Mouse (Mus musculus) erythroblast, embryonic 14.5 days (primary cell): ENCODE results near the gene Slc6a17. TPM values are rescaled to one million over a fixed set of nuclear protein-coding genes. Genes with fewer than 3 reads are reported as not detected.

Experiments used
- H3K27me3 ChIP-seq: 2 replicates; pipeline ENCODE4 v1.6.1; 2012; ENCODE audit warnings: inconsistent platforms; ENCODE audit not compliant: control insufficient read depth
- H3K36me3 ChIP-seq: 2 replicates; pipeline ENCODE4 v1.6.1; 2012; ENCODE audit warnings: mild to moderate bottlenecking, inconsistent platforms; ENCODE audit not compliant: control insufficient read depth
- H3K4me1 ChIP-seq: 2 replicates; pipeline ENCODE4 v1.6.1; 2012; ENCODE audit warnings: inconsistent platforms; ENCODE audit not compliant: control insufficient read depth
- H3K4me3 ChIP-seq: replicated peaks from 2 replicates; pipeline ENCODE3; 2012; ENCODE audit warnings: moderate library complexity, mild to moderate bottlenecking, inconsistent platforms
- H3K9me3 ChIP-seq: 2 replicates; pipeline ENCODE4 v1.6.1; 2012; ENCODE audit warnings: low read length, inconsistent platforms, mixed read lengths; ENCODE audit not compliant: control insufficient read depth
- GATA1 ChIP-seq: IDR thresholded peaks from 2 replicates; pipeline ENCODE4 v1.6.1; 2012; ENCODE audit warnings: low read length, inconsistent platforms, mixed read lengths
- TAL1 ChIP-seq: IDR thresholded peaks from 3 replicates; pipeline ENCODE4 v1.6.1; 2012; ENCODE audit warnings: low read length, inconsistent platforms, mixed read lengths
- polyA plus RNA-seq: library from polyadenylated mRNA; stranded (reverse); fragments of >175 nt; gene quantifications from 2 replicates; pipeline ENCODE4 v1.2.3, GENCODE M21; 2012

The Slc6a17 gene
- polyA plus RNA-seq, 1 experiment: not detected

GRCm38 (mm10) chr3:107506531-107506930, 11.3 kb downstream of the Slc6a17 start:
- no peak for TF ChIP-seq TAL1
- no peak for TF ChIP-seq GATA1
- H3K4me1 ChIP-seq: no peaks in the 10 kb centered on the region
- no peaks in the 10 kb centered on the region for H3K9me3 ChIP-seq
- H3K4me3 ChIP-seq: no peak overlapping the region
- H3K36me3 ChIP-seq: no peaks in the 10 kb centered on the region
- no peaks in the 10 kb centered on the region for H3K27me3 ChIP-seq

GRCm38 (mm10) chr3:107505464-107506367, 12.1 kb downstream of the Slc6a17 start:
- no peaks in the 10 kb centered on the region for H3K27me3 ChIP-seq
- H3K4me3 ChIP-seq: no peak overlapping the region
- TF ChIP-seq GATA1 (no peak), TAL1 (no peak)
- no peaks in the 10 kb centered on the region for H3K4me1 ChIP-seq
- H3K9me3 ChIP-seq: no peaks in the 10 kb centered on the region; the same call in 1 of the 2 replicates
- no peaks in the 10 kb centered on the region for H3K36me3 ChIP-seq

GRCm38 (mm10) chr3:107504542-107504941, 13.3 kb downstream of the Slc6a17 start:
- TF ChIP-seq GATA1 (no peak), TAL1 (no peak)
- Histone ChIP-seq H3K4me3 (no peak overlapping the region), H3K27me3 (no peaks in the 10 kb centered on the region), H3K4me1 (no peaks in the 10 kb centered on the region), H3K9me3 (peaks cover 7% of the 10 kb centered on the region), H3K36me3 (no peaks in the 10 kb centered on the region)

GRCm38 (mm10) chr3:107503716-107504115, 14.1 kb downstream of the Slc6a17 start:
- Histone ChIP-seq H3K36me3 (no peaks in the 10 kb centered on the region), H3K27me3 (no peaks in the 10 kb centered on the region), H3K4me3 (no peak overlapping the region), H3K9me3 (peaks cover 7% of the 10 kb centered on the region), H3K4me1 (no peaks in the 10 kb centered on the region)
- TF ChIP-seq TAL1: no peak
- TF ChIP-seq GATA1: no peak

GRCm38 (mm10) chr3:107501702-107502151, 16.1 kb downstream of the Slc6a17 start:
- TF ChIP-seq GATA1: no peak
- TF ChIP-seq TAL1: no peak
- Histone ChIP-seq H3K27me3 (no peaks in the 10 kb centered on the region), H3K36me3 (no peaks in the 10 kb centered on the region), H3K9me3 (peaks cover 7% of the 10 kb centered on the region), H3K4me3 (no peak overlapping the region), H3K4me1 (no peaks in the 10 kb centered on the region)

- H3K9me3 ChIP-seq: peaks cover 7% of the 10 kb centered on the region
- TF ChIP-seq TAL1: no peak
- TF ChIP-seq GATA1: no peak
- no peak overlapping the region for H3K4me3 ChIP-seq
- H3K27me3 ChIP-seq: no peaks in the 10 kb centered on the region
- H3K36me3 ChIP-seq: no peaks in the 10 kb centered on the region
- no peaks in the 10 kb centered on the region for H3K4me1 ChIP-seq
These were observed 17.5 kb downstream of the Slc6a17 start for GRCm38 (mm10) chr3:107500301-107500700.

GRCm38 (mm10) chr3:107496086-107496850, 21.6 kb downstream of the Slc6a17 start:
- Histone ChIP-seq H3K27me3 (no peaks in the 10 kb centered on the region), H3K9me3 (peaks cover 7% of the 10 kb centered on the region), H3K4me3 (no peak overlapping the region), H3K36me3 (no peaks in the 10 kb centered on the region), H3K4me1 (no peaks in the 10 kb centered on the region)
- TF ChIP-seq TAL1: no peak
- TF ChIP-seq GATA1: no peak

- Histone ChIP-seq H3K27me3 (no peaks in the 10 kb centered on the region), H3K36me3 (no peaks in the 10 kb centered on the region), H3K4me3 (no peak overlapping the region), H3K9me3 (peaks cover 7% of the 10 kb centered on the region), H3K4me1 (no peaks in the 10 kb centered on the region)
- TF ChIP-seq GATA1 (no peak), TAL1 (no peak)
These were observed 22.3 kb downstream of the Slc6a17 start for GRCm38 (mm10) chr3:107495524-107495923.

- H3K9me3 ChIP-seq: no peaks in the 10 kb centered on the region
- no peaks in the 10 kb centered on the region for H3K27me3 ChIP-seq
- H3K4me1 ChIP-seq: no peaks in the 10 kb centered on the region
- H3K36me3 ChIP-seq: no peaks in the 10 kb centered on the region
- TF ChIP-seq GATA1: no peak
- no peak for TF ChIP-seq TAL1
- no peak overlapping the region for H3K4me3 ChIP-seq
These were observed 26.4 kb downstream of the Slc6a17 start for GRCm38 (mm10) chr3:107491459-107491858.
